Mouse (Mus musculus): Measurements from ENCODE around the gene Cpeb3. TPM values are rescaled to one million over a fixed set of nuclear protein-coding genes. Genes with fewer than 3 reads are reported as not detected.
A peak's percentile ranks its signal among the peaks of the same experiment; 100 is the strongest.
"Not testable (repeated sequence)": the region's sequence is repeated elsewhere in the genome, so short reads cannot be mapped to it uniquely, and the experiment has no call there.

The Cpeb3 gene
- total RNA-seq, 2 experiments from 2014 or later = 20.4 to 20.6 TPM

GRCm38 (mm10) chr19:37090146-37091061 is 118.0 kb downstream of the Cpeb3 start:
- DNase-seq (ENCODE audit: low spot score in 2 of 2) = no peak

GRCm38 (mm10) chr19:37088043-37088748 is 120.2 kb downstream of the Cpeb3 start:
- DNase-seq (ENCODE audit: low spot score in 2 of 2) = no peak

GRCm38 (mm10) chr19:37084546-37084945 is 123.9 kb downstream of the Cpeb3 start:
- no peak for DNase-seq (ENCODE audit: low spot score in 2 of 2)

- no peak for DNase-seq (ENCODE audit: low spot score in 2 of 2)
Measured at GRCm38 (mm10) chr19:37081467-37081866, 126.9 kb downstream of the Cpeb3 start.

GRCm38 (mm10) chr19:37079151-37079550 is 129.2 kb downstream of the Cpeb3 start:
- no peak for DNase-seq (ENCODE audit: low spot score in 2 of 2)

- DNase-seq (ENCODE audit: low spot score in 2 of 2) = no peak
Measured at GRCm38 (mm10) chr19:37078571-37078970, 129.8 kb downstream of the Cpeb3 start.

GRCm38 (mm10) chr19:37078064-37078463 is 130.3 kb downstream of the Cpeb3 start:
- peak; percentile 6 to 27 for DNase-seq (ENCODE audit: low spot score in 2 of 2)

GRCm38 (mm10) chr19:37077258-37077657 is 131.1 kb downstream of the Cpeb3 start:
- not testable (repeated sequence) for DNase-seq (ENCODE audit: low spot score in 2 of 2)

- DNase-seq (ENCODE audit: low spot score in 2 of 2) = no peak
Measured at GRCm38 (mm10) chr19:37076646-37077045, 131.8 kb downstream of the Cpeb3 start.

GRCm38 (mm10) chr19:37076116-37076515 is 132.3 kb downstream of the Cpeb3 start:
- no peak for DNase-seq (ENCODE audit: low spot score in 2 of 2)

GRCm38 (mm10) chr19:37075690-37076089 is 132.7 kb downstream of the Cpeb3 start:
- no peak for DNase-seq (ENCODE audit: low spot score in 2 of 2)

- DNase-seq (ENCODE audit: low spot score in 2 of 2) = no peak
Measured at GRCm38 (mm10) chr19:37074726-37075125, 133.7 kb downstream of the Cpeb3 start.

- DNase-seq (ENCODE audit: low spot score in 2 of 2) = no peak
Measured at GRCm38 (mm10) chr19:37074276-37074675, 134.1 kb downstream of the Cpeb3 start.

- no peak for DNase-seq (ENCODE audit: low spot score in 2 of 2)
Measured at GRCm38 (mm10) chr19:37072871-37073629, 135.4 kb downstream of the Cpeb3 start.

GRCm38 (mm10) chr19:37069243-37069642 is 139.2 kb downstream of the Cpeb3 start:
- DNase-seq (ENCODE audit: low spot score in 2 of 2) = no peak

- no peak for DNase-seq (ENCODE audit: low spot score in 2 of 2)
Measured at GRCm38 (mm10) chr19:37060078-37060477, 148.3 kb downstream of the Cpeb3 start.

- no peak for DNase-seq (ENCODE audit: low spot score in 2 of 2)
Measured at GRCm38 (mm10) chr19:37059623-37060022, 148.8 kb downstream of the Cpeb3 start.

- no peak for DNase-seq (ENCODE audit: low spot score in 2 of 2)
Measured at GRCm38 (mm10) chr19:37057161-37057905, 151.1 kb downstream of the Cpeb3 start.

- DNase-seq (ENCODE audit: low spot score in 2 of 2) = no peak
Measured at GRCm38 (mm10) chr19:37055976-37056556, 152.3 kb downstream of the Cpeb3 start.

- peak in 1 of 2 experiments; percentile 12 for DNase-seq (ENCODE audit: low spot score in 2 of 2)
Measured at GRCm38 (mm10) chr19:37050643-37051345, 157.6 kb downstream of the Cpeb3 start.
